Mouse (Mus musculus) forebrain, embryonic 11.5 days (tissue): ENCODE results near the gene Ikzf2. TPM values are rescaled to one million over a fixed set of nuclear protein-coding genes. Genes with fewer than 3 reads are reported as not detected.

ENCODE experiments used
- ATAC-seq: fragments of 200-750 bp; cut with Nextera tagmentation; replicated peaks from 2 replicates; pipeline ENCODE4 v1.8.0; 2017; ENCODE audit warnings: moderate TSS enrichment; ENCODE audit not compliant: low FRiP score
- DNase-seq: peaks from one replicate; pipeline ENCODE4 v3.0.0-alpha.2; 2017; ENCODE audit warnings: low spot score
- H3K27ac ChIP-seq: fragments of 300-500 bp; sonication (generic); 2 replicates; pipeline ENCODE4 v1.5.1; 2014; ENCODE audit warnings: low read depth, low read length
- H3K27me3 ChIP-seq: fragments of 300-500 bp; sonication (generic); 2 replicates; pipeline ENCODE4 v1.6.1; 2014; ENCODE audit warnings: mild to moderate bottlenecking, low read length, mixed read lengths; ENCODE audit not compliant: control insufficient read depth, insufficient read depth
- H3K36me3 ChIP-seq: fragments of 300-500 bp; sonication (generic); 2 replicates; pipeline ENCODE4 v1.6.1; 2014; ENCODE audit warnings: mild to moderate bottlenecking, low read length, moderate library complexity, mixed read lengths; ENCODE audit not compliant: control insufficient read depth, insufficient read depth
- H3K4me1 ChIP-seq: fragments of 300-500 bp; sonication (generic); replicated peaks from 2 replicates; pipeline ENCODE4 v1.6.1; 2014; ENCODE audit warnings: low read length, mixed read lengths; ENCODE audit not compliant: control insufficient read depth, insufficient read depth
- H3K4me2 ChIP-seq: fragments of 300-500 bp; sonication (generic); 2 replicates; pipeline ENCODE4 v1.6.1; 2014; ENCODE audit warnings: low read depth, mild to moderate bottlenecking, low read length, moderate library complexity, mixed read lengths; ENCODE audit not compliant: severe bottlenecking
- H3K4me3 ChIP-seq: fragments of 300-500 bp; sonication (generic); 2 replicates; pipeline ENCODE4 v1.5.1; 2014; ENCODE audit warnings: low read depth, low read length
- H3K9ac ChIP-seq: fragments of 300-500 bp; sonication (generic); 2 replicates; pipeline ENCODE4 v1.6.1; 2014; ENCODE audit warnings: low read length
- H3K9me3 ChIP-seq: fragments of 300-500 bp; sonication (generic); 2 replicates; pipeline ENCODE4 v1.6.1; 2016; ENCODE audit warnings: low read length, mixed read lengths; ENCODE audit not compliant: control insufficient read depth
- WGBS: fragments of 180-500 bp; shearing (Covaris S2); extraction: QIAGEN DNeasy Blood & Tissue Kit; methylation state at CpG from one replicate; pipeline ENCODE4 v1.1.7; 2014; 5-methylcytosine and 5-hydroxymethylcytosine counted together
- polyA plus RNA-seq: library from polyadenylated mRNA; unstranded; fragments of >200 nt; fragmentation: Nextera tagmentation; extraction: Ambion mirVana; gene quantifications from 2 replicates; pipeline ENCODE4 v1.2.1, GENCODE M21; 2014

Gene Ikzf2
- polyA plus RNA-seq: 4.7 and 6.2 TPM in 2 replicates

DNA sequence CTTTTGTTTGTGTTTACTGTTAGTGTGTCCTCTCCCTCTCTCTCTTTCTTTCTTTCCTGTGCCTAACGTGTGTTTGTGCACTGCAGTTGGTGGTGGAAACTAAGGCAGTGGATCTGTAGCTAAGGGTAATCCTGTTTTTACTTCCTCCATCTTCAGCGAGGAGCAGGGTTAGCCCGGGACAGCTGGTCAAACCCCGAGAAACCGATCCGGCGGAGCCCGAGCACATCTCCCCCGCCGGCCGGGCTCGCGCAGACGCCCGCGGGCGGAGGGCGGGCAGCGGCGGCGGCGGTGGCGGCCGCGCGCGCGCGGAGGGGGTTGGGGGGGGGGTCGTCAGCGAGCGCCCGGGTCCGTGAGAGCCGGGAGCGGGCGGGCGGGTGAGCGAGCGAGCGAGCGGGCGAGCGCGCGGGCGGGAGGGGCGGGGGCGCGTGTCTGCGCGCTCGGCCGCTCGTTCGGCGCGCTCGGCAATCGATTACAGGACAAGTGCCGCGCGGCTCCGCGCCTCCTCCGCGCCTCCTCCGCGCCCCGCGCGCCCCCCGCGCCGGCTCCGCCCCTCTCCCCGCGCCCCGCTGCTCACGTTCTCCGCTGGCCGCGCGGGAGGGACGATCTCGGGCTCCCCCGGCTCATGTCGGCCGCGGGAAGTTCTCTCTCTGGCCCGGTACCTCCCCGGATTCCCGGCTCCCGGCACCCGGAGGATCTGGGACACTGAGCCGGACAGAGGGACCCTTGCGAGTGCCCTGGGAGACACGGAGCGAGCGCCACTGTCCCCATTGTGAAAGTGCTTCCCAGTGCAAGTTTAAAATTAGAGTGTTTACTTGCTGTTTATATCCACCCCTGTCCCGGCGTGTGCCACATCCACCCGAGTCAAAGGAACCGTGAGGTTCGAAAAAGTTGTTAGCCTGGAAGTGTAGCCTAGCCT, at the start of gene Ikzf2:
Gene Ikzf2 (minus strand): TSS at position 170 of the 916 bp plus-strand sequence.
- H3K4me2 ChIP-seq: peak within 1 kb of the TSS; percentile 62
- peak; percentile 94 for DNase-seq
- H3K9ac ChIP-seq: peak within 1 kb of the TSS; percentile 86
- WGBS: under 1% methylated on average over 56 of the region's 105 CpGs
- ATAC-seq: peak; percentile 92
- peak within 1 kb of the TSS; percentile 64 for H3K4me3 ChIP-seq
- H3K27me3 ChIP-seq: no peaks in the 10 kb centered on the region
- H3K9me3 ChIP-seq: no peaks in the 10 kb centered on the region
- peak within 1 kb of the TSS; percentile 71 for H3K27ac ChIP-seq
- no peaks in the 10 kb centered on the region for H3K36me3 ChIP-seq
- 0 out of 2 replicates have a peak, but pooled peaks cover 1% of the 10 kb centered on the region for H3K4me1 ChIP-seq

DNA sequence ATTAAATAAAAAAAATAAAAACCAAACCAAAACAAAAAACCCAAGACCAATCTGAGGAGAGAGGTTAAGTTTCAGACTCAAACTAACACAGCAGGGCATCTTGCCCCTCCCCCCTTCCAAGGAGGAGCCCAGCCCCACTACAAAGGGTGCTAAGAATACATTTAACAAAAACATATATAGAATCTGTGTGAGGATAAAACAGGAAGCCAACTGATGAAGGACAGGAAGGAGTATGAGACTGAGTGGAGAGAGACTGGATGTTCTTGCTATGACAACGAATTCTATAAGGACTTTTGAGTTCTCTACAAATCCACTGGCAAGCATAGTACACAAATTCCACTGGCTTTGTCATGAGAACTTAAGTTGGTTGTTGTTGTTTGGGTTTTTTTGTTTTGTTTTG, 42.7 kb upstream of the Ikzf2 start:
- H3K27ac ChIP-seq: no peak overlapping the region
- no peak for DNase-seq

GRCm38 (mm10) chr1:69729031-69729679, 42.1 kb upstream of the Ikzf2 start:
- ATAC-seq: peak; percentile 92
- Histone ChIP-seq H3K36me3 (no peaks in the 10 kb centered on the region), H3K4me3 (no peak overlapping the region), H3K9ac (no peak overlapping the region), H3K4me2 (no peak overlapping the region), H3K4me1 (peaks cover 5% of the 10 kb centered on the region; the same call in 1 of the 2 replicates), H3K27me3 (no peaks in the 10 kb centered on the region), H3K9me3 (no peaks in the 10 kb centered on the region), H3K27ac (peak overlapping the region; percentile 48)
- no peak for DNase-seq
- 14% methylated on average over 5 of the region's 5 CpGs for WGBS

More for the DNA sequence above, 42.7 kb upstream of the Ikzf2 start:
- peak; percentile 58 for ATAC-seq
- no peaks in the 10 kb centered on the region for H3K27me3 ChIP-seq
- H3K4me2 ChIP-seq: no peak overlapping the region
- WGBS: 39% methylated on average over 1 of the region's 1 CpGs
- no peaks in the 10 kb centered on the region for H3K9me3 ChIP-seq
- no peaks in the 10 kb centered on the region for H3K36me3 ChIP-seq
- H3K9ac ChIP-seq: no peak overlapping the region
- peaks cover 5% of the 10 kb centered on the region; the same call in 1 of the 2 replicates for H3K4me1 ChIP-seq
- H3K4me3 ChIP-seq: no peak overlapping the region

DNA sequence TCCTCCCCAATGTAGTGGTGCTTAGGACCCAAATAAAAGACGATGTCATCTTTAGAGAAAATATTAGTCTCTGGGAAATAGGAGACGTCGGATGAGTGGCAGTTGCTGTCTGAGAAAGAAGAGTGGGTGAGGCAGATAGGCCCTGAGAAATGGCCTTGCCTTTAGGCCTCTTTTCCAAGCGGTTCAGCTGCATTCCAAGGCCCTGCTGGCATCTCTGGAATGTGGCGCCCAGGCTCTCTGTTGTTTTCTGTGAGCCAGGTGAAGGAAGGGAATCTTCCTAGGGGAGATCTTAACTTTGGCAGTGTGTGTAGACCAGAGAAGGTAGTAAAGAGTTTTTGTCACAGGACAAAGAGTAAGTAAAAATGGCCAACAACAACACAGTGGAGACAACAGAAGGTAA, 40.9 kb upstream of the Ikzf2 start:
- Histone ChIP-seq H3K4me3 (no peak overlapping the region), H3K4me2 (no peak overlapping the region), H3K27me3 (no peaks in the 10 kb centered on the region), H3K27ac (no peak overlapping the region), H3K9me3 (no peaks in the 10 kb centered on the region), H3K4me1 (peaks cover 5% of the 10 kb centered on the region; the same call in 1 of the 2 replicates), H3K9ac (no peak overlapping the region), H3K36me3 (no peaks in the 10 kb centered on the region)
- ATAC-seq (no peak), DNase-seq (no peak)
- 35% methylated on average over 5 of the region's 5 CpGs for WGBS

GRCm38 (mm10) chr1:69717107-69717506, 30.1 kb upstream of the Ikzf2 start:
- Histone ChIP-seq H3K4me2 (no peak overlapping the region), H3K4me1 (no peaks in the 10 kb centered on the region)
- DNase-seq: no peak

GRCm38 (mm10) chr1:69708571-69708970, 21.5 kb upstream of the Ikzf2 start:
- 84% methylated on average over 1 of the region's 1 CpGs for WGBS
- DNase-seq: no peak
- no peak for ATAC-seq

More at GRCm38 (mm10) chr1:69717107-69717506, 30.1 kb upstream of the Ikzf2 start:
- no peak overlapping the region for H3K4me3 ChIP-seq
- no peaks in the 10 kb centered on the region for H3K9me3 ChIP-seq
- H3K9ac ChIP-seq: no peak overlapping the region
- ATAC-seq: no peak
- 87% methylated on average over 3 of the region's 3 CpGs for WGBS
- no peaks in the 10 kb centered on the region for H3K27me3 ChIP-seq
- no peaks in the 10 kb centered on the region for H3K36me3 ChIP-seq
- H3K27ac ChIP-seq: no peak overlapping the region

DNA sequence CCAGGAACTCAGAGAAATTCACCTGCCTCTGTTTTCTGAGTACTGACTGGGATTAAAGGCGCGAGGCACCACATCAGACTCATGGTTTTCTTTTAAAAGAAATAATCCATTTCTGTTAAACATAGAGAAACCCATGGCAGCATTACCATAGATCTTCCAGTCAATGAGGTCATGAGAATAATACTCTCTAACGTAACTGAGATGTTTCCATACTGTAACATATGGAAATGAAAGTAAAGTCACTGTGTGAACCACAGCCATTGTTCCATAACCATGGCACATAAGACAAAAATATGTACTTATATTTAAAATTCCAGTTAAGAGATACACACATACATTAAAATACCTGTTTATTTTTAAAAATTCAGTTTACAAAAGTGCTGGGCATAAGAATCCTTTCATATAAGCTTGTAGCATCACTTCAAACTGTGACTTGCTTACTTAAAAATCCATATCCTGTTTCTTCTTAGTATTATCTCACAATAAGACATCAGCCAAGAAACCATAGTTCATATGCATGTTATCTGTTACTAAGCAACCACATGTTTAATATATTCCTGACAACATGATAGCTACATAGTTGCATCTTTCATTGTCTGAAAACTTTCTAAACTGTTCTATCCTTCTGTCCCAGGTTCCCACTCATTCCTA, 16.6 kb upstream of the Ikzf2 start:
- no peak overlapping the region for H3K4me3 ChIP-seq
- no peak overlapping the region for H3K4me2 ChIP-seq
- H3K27me3 ChIP-seq: no peaks in the 10 kb centered on the region
- no peaks in the 10 kb centered on the region for H3K9me3 ChIP-seq
- ATAC-seq (no peak), DNase-seq (no peak)
- no peak overlapping the region for H3K9ac ChIP-seq
- H3K27ac ChIP-seq: no peak overlapping the region
- 87% methylated on average over 3 of the region's 3 CpGs for WGBS
- H3K4me1 ChIP-seq: no peaks in the 10 kb centered on the region
- no peaks in the 10 kb centered on the region for H3K36me3 ChIP-seq

More at GRCm38 (mm10) chr1:69708571-69708970, 21.5 kb upstream of the Ikzf2 start:
- H3K4me3 ChIP-seq: no peak overlapping the region
- no peak overlapping the region for H3K9ac ChIP-seq
- no peak overlapping the region for H3K4me2 ChIP-seq
- H3K36me3 ChIP-seq: no peaks in the 10 kb centered on the region
- no peaks in the 10 kb centered on the region for H3K9me3 ChIP-seq
- H3K27me3 ChIP-seq: no peaks in the 10 kb centered on the region
- no peaks in the 10 kb centered on the region for H3K4me1 ChIP-seq
- H3K27ac ChIP-seq: no peak overlapping the region

GRCm38 (mm10) chr1:69691946-69692345, 4.9 kb upstream of the Ikzf2 start:
- 87% methylated on average over 6 of the region's 6 CpGs for WGBS
- no peaks in the 10 kb centered on the region for H3K4me1 ChIP-seq
- no peak overlapping the region for H3K9ac ChIP-seq
- H3K4me3 ChIP-seq: no peak overlapping the region
- no peaks in the 10 kb centered on the region for H3K27me3 ChIP-seq
- no peaks in the 10 kb centered on the region for H3K36me3 ChIP-seq
- no peaks in the 10 kb centered on the region for H3K9me3 ChIP-seq
- H3K27ac ChIP-seq: no peak overlapping the region
- no peak overlapping the region for H3K4me2 ChIP-seq
- no peak for DNase-seq
- no peak for ATAC-seq
